Mouse (Mus musculus): ENCODE results near the gene Rnf135. TPM values are rescaled to one million over a fixed set of nuclear protein-coding genes. Genes with fewer than 3 reads are reported as not detected.

The Rnf135 gene
- total and polyA plus RNA-seq, 3 experiments = 10.9 to 12.4 (median 11.3) TPM

DNA sequence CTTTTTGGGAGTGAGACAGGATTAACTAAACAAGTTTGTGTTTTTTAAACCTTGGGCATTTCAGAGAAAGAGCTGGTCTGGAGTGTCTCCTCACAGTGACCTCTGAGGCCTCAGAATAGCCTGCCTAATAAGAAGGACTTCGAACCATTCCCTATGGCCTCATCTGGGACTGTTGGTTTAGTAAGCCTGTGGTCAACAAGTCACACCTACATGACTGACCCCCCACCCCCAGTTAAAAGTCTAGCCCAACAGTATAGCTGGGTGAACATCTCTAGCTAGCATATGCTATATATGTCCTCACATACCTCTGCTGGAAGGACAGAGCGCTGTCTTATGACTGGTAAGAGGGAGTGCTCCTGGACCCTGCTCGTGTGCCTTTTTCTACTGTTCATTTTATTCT lies 15.7 kb downstream of the Rnf135 start:
- no peak for TF ChIP-seq EP300 (IDR thresholded peaks at IDR 0.05; ENCODE audit: low read length)
- TF ChIP-seq ZNF384 (IDR thresholded peaks at IDR 0.05; ENCODE audit: low read depth, low read length) = no peak
- no peak for TF ChIP-seq TBP (conservative IDR thresholded peaks at IDR 0.05; ENCODE audit: low read depth, low read length)
- TF ChIP-seq NELFE (IDR thresholded peaks at IDR 0.05; ENCODE audit: low read depth, low read length) = no peak
- TF ChIP-seq CHD1 (IDR thresholded peaks at IDR 0.05; ENCODE audit: low read depth, low read length) = no peak
- TF ChIP-seq ETS1 (conservative IDR thresholded peaks at IDR 0.05; ENCODE audit: low read depth, low read length) = no peak
- no peak for TF ChIP-seq MEF2A (IDR thresholded peaks at IDR 0.05; ENCODE audit: borderline replicate concordance, low read depth, low read length)
- no peak for TF ChIP-seq ZKSCAN1 (IDR thresholded peaks at IDR 0.05; ENCODE audit: borderline replicate concordance, low read depth, low read length)
- no peak for TF ChIP-seq MAZ (IDR thresholded peaks at IDR 0.05; ENCODE audit: low read depth, low read length)
- Histone ChIP-seq H3K4me2 (ENCODE audit: insufficient read depth, low read depth, poor library complexity, severe bottlenecking) (no peak overlapping the region), H3K4me1 (ENCODE audit: control insufficient read depth in 1 of 2, insufficient read depth in 2 of 2) (no peaks in the 10 kb centered on the region; a peak in 1 of 4 replicates), H3K27me3 (replicated peaks) (no peaks in the 10 kb centered on the region), H3K9me3 (replicated peaks; ENCODE audit: low read length) (peaks cover 6% of the 10 kb centered on the region), H3K79me2 (replicated peaks; ENCODE audit: control insufficient read depth, extremely low read depth, insufficient read depth, poor library complexity, severe bottlenecking) (no peaks in the 10 kb centered on the region), H3K27ac (ENCODE audit: insufficient read depth, low read depth) (no peak overlapping the region), H3K4me3 (replicated peaks in 1 of 3; ENCODE audit: low read depth in 2 of 3, low read length in 2 of 3, poor library complexity in 1 of 3) (no peak overlapping the region), H3K36me3 (replicated peaks in 1 of 2; ENCODE audit: control insufficient read depth in 1 of 2, insufficient read depth in 1 of 2, low read length in 1 of 2) (peaks cover 11 to 50% of the 10 kb centered on the region in 2 experiments), H3K9ac (ENCODE audit: insufficient read depth, low read depth) (no peak overlapping the region)
- in situ Hi-C loops (cut with MboI; ENCODE audit: low pct_ligation_motif_present, low pct_unique_long_range_greater_than_20kb, low sequenced_read_pairs) (no loop called here), dilution Hi-C loops (cut with MboI; ENCODE audit: extremely low pct_ligation_motif_present, extremely low pct_unique_long_range_greater_than_20kb, low sequenced_read_pairs) (no loop called here)
- DNase-seq (ENCODE audit: extremely low read depth) = no peak

DNA sequence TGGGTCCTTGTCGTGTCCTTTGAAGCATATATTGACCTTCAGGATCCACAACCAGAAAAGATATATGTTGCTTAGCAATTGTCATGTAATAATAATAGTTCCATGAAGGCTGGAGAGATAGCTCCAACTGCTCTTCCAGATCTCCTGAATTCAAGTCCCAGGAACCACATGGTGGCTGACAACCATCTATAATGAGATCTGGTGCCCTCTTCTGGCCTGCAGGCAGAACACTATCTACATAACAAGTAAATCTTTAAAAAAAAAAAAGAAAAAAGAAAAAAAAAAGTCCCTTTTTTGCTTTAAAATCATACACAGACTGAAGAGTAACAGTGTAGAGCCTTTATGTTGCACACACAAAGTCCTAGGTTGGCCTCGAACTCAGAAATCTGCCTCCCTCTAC lies 16.1 kb downstream of the Rnf135 start:
- Histone ChIP-seq H3K9me3 (replicated peaks; ENCODE audit: low read length) (peaks cover 2% of the 10 kb centered on the region), H3K4me2 (ENCODE audit: insufficient read depth, low read depth, poor library complexity, severe bottlenecking) (no peak overlapping the region), H3K4me3 (replicated peaks in 1 of 3; ENCODE audit: low read depth in 2 of 3, low read length in 2 of 3, poor library complexity in 1 of 3) (no peak overlapping the region), H3K36me3 (replicated peaks in 1 of 2; ENCODE audit: control insufficient read depth in 1 of 2, insufficient read depth in 1 of 2, low read length in 1 of 2) (peaks cover 7 to 45% of the 10 kb centered on the region in 2 experiments), H3K9ac (ENCODE audit: insufficient read depth, low read depth) (no peak overlapping the region), H3K79me2 (replicated peaks; ENCODE audit: control insufficient read depth, extremely low read depth, insufficient read depth, poor library complexity, severe bottlenecking) (no peaks in the 10 kb centered on the region), H3K27ac (ENCODE audit: insufficient read depth, low read depth) (no peak overlapping the region), H3K4me1 (ENCODE audit: control insufficient read depth in 1 of 2, insufficient read depth in 2 of 2) (no peaks in the 10 kb centered on the region; a peak in 1 of 4 replicates), H3K27me3 (replicated peaks) (no peaks in the 10 kb centered on the region)
- dilution Hi-C loops (cut with MboI; ENCODE audit: extremely low pct_ligation_motif_present, extremely low pct_unique_long_range_greater_than_20kb, low sequenced_read_pairs) (no loop called here), in situ Hi-C loops (cut with MboI; ENCODE audit: low pct_ligation_motif_present, low pct_unique_long_range_greater_than_20kb, low sequenced_read_pairs) (no loop called here)
- TF ChIP-seq NRF1 (IDR thresholded peaks at IDR 0.05; ENCODE audit: low read depth, low read length) (no peak), CHD1 (IDR thresholded peaks at IDR 0.05; ENCODE audit: low read depth, low read length) (no peak), ZNF384 (IDR thresholded peaks at IDR 0.05; ENCODE audit: low read depth, low read length) (peak; percentile 86), MYC (IDR thresholded peaks at IDR 0.05; ENCODE audit: low read depth, low read length) (peak; percentile 86), CTCF (conservative IDR thresholded peaks at IDR 0.05 in 1 of 2, IDR thresholded peaks at IDR 0.05 in 1 of 2; ENCODE audit: low read depth in 2 of 2, low read length in 2 of 2) (peak; percentile 41 to 61; a peak in 3 of 4 replicates), EP300 (IDR thresholded peaks at IDR 0.05; ENCODE audit: low read length) (no peak), RAD21 (IDR thresholded peaks at IDR 0.05; ENCODE audit: low read depth, low read length) (peak; percentile 37)
- DNase-seq (ENCODE audit: extremely low read depth) = no peak

DNA sequence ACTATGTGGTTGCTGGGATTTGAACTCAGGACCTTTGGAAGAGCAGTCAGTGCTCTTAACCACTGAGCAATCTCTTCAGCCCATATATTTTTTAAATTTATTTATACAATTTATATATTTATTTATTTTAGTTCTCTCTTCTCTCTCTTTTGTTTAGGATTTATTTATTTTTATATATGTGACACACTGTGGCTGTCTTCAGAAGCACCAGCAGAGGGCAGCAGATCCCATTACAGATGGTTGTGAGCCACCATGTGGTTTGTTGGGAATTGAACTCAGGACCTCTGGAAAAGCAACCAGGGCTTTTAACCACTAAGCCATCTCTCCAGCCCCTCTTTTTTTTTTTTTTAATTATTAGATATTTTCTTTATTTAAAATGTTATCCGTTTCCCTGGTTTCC lies 16.7 kb downstream of the Rnf135 start:
- TF ChIP-seq RAD21 (IDR thresholded peaks at IDR 0.05; ENCODE audit: low read depth, low read length) (peak; percentile 40), MYC (IDR thresholded peaks at IDR 0.05; ENCODE audit: low read depth, low read length) (peak; percentile 69; the same call in 1 of the 2 replicates), UBTF (IDR thresholded peaks at IDR 0.05; ENCODE audit: low read depth, low read length) (no peak), CTCF (conservative IDR thresholded peaks at IDR 0.05 in 1 of 2, IDR thresholded peaks at IDR 0.05 in 1 of 2; ENCODE audit: low read depth in 2 of 2, low read length in 2 of 2) (peak; percentile 36 to 93), USF2 (conservative IDR thresholded peaks at IDR 0.05; ENCODE audit: low read depth, low read length) (no peak), USF1 (IDR thresholded peaks at IDR 0.05; ENCODE audit: low read depth, low read length) (no peak), NRF1 (IDR thresholded peaks at IDR 0.05; ENCODE audit: low read depth, low read length) (no peak), SMC3 (IDR thresholded peaks at IDR 0.05; ENCODE audit: low read depth, low read length) (peak; percentile 54)
- dilution Hi-C loops (cut with MboI; ENCODE audit: extremely low pct_ligation_motif_present, extremely low pct_unique_long_range_greater_than_20kb, low sequenced_read_pairs) = no loop called here

More for the DNA sequence above, 16.7 kb downstream of the Rnf135 start:
- Histone ChIP-seq H3K4me2 (ENCODE audit: insufficient read depth, low read depth, poor library complexity, severe bottlenecking) (no peak overlapping the region), H3K27me3 (replicated peaks) (no peaks in the 10 kb centered on the region), H3K9me3 (replicated peaks; ENCODE audit: low read length) (no peaks in the 10 kb centered on the region), H3K9ac (ENCODE audit: insufficient read depth, low read depth) (no peak overlapping the region), H3K79me2 (replicated peaks; ENCODE audit: control insufficient read depth, extremely low read depth, insufficient read depth, poor library complexity, severe bottlenecking) (no peaks in the 10 kb centered on the region), H3K27ac (ENCODE audit: insufficient read depth, low read depth) (no peak overlapping the region), H3K4me1 (ENCODE audit: control insufficient read depth in 1 of 2, insufficient read depth in 2 of 2) (no peaks in the 10 kb centered on the region; a peak in 1 of 4 replicates), H3K36me3 (replicated peaks in 1 of 2; ENCODE audit: control insufficient read depth in 1 of 2, insufficient read depth in 1 of 2, low read length in 1 of 2) (peaks cover 5 to 40% of the 10 kb centered on the region in 2 experiments), H3K4me3 (replicated peaks in 1 of 3; ENCODE audit: low read depth in 2 of 3, low read length in 2 of 3, poor library complexity in 1 of 3) (no peak overlapping the region)
- in situ Hi-C loops (cut with MboI; ENCODE audit: low pct_ligation_motif_present, low pct_unique_long_range_greater_than_20kb, low sequenced_read_pairs) = no loop called here
- peak; percentile 57 for DNase-seq (ENCODE audit: extremely low read depth)

Measured in CH12.LX (cell line).